Mouse (Mus musculus): Measurements from ENCODE around the gene Mrgprh.
A peak's percentile ranks its signal among the peaks of the same experiment; 100 is the strongest.

Mrgprh gene

DNA sequence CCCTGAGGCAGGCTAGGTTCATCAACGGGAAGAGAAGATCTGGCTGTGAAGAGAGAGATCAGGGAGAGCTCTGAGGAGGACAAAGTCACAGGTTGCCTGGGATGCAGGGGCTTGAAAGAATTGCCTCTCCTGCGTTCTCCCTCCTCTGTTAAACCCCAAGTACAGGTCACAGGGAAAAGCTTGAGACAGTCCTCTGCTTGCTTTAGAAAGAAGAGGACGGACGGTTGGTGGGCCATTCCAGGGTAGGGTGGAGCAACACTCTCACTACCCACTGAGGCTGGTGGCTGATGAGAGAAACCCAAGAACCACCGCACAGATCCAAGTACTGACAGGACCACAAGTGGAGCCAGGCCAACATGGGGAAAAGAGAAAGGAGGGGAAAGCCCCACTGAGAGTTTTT lies at the start of gene Mrgprh:
TSS of gene Mrgprh (plus strand) at position 301 of the 400 bp plus-strand sequence.
- DNase-seq (ENCODE audit: low spot score), result no peak

DNA sequence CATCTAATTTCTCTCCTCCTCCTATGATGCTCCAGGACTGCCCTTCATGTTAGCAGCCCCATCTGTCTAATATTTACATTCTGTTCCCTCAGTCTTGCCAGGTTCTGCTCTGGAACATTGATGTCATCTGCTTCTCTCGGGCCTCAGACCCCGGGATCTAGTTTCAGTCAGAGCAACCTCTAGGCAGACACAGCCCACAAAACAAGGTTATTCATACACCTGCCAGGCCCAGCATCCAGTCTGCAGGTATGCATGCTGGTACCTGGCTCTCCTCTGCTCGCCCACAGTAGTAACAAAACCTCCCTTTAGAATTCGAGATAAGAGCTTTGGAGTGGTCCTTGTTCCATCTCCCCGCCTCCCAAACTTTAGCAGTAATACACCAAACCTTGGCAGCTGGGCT lies 45.5 kb upstream of the Mrgprh start:
- DNase-seq (ENCODE audit: low spot score), result peak; percentile 13

DNA sequence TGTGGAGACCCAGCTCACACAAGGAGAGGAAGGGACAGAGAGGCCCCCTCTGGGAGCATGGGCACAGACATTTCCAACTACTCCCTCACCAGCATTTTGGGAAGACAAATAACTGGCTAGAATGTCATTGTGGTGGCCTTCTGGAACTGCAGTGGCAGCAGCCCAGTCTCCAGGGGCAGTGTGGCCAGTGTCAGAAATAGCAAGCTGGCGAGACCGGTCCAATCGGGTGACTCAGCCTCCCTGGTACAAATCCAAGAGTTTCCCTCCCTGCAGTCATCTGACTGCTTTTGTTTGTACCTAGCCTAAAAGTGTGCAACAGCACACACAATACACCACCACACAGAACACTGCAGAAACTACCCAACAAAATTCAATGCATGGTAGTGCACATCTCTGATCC lies 43.6 kb upstream of the Mrgprh start:
- peak; percentile 38 for DNase-seq (ENCODE audit: low spot score)

DNA sequence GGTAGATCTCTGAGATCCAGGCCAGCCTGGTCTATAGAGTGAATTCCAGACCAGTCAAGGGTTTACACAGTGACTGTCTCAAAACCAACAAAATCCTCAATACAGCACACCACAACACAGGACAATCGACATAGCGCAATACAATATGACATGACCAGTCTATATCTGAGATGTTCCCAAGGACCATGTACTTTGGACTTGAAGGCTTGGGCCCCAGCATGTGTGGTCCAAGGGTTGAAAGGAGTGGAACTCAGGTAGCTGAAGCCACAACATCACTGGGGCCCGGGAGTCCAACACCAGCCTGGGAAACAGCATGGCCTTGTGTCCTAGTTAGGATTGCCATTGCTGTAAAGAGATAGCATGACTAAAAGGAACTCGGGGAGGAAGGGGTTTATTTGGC lies 43.2 kb upstream of the Mrgprh start:
- DNase-seq (ENCODE audit: low spot score), result no peak

DNA sequence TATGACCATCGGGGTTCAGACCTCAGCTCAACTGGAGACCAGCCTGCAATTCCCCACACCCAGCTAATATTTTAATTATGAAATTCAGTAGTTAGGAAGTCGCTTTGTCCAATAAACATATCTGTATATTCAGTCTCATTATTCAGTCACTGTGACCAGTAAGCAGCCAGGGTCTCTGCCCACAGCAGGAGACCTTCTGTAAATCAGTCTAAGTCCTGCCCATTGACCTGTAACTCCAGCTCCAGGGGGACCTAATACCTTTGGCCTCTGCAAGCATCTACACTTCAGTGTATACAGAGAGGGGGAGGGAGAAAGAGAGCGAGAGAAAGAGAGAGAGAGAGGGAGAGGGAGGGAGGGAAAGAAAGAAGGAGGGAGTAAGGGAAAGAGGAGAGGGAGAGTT lies 41.5 kb upstream of the Mrgprh start:
- DNase-seq (ENCODE audit: low spot score), result no peak

DNA sequence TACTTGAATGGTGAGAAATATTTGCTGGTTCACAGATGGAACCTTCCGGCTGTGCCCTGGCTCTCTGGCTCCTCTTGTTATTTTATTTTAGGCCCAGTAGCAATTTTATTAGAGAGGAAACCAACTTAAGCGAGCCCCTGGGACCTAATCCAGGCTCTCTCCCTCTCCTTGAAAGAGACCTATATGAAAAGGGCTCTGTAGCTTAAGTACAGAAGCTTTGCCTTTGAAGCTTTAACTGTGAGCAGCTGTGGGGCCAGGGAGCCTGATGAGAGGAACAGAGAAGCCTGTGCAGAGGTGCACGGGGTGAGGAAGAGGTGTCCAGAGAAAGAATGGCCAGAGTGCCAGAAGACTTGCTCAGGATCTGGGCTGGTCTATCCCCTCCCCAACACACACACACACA lies 41.0 kb upstream of the Mrgprh start:
- DNase-seq (ENCODE audit: low spot score), result no peak

DNA sequence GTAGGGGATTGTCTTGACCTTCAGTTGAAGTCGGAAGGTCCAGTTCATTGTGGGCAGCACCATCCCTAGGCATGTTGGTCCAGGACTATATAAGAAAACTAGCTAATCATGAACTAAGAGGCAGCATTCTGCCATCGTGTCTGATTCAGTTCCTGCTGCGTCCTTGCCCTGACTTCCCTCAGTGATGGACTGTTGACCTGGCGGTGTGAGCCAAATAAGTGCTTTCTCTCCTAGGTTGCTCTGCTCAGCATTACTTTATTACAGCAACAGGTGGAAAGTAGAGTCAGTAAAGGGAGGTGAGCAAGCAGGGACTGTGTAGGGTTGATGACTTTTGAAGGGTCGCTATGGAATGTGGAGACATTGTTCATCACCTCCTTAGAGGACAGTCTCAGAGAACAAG lies 40.1 kb upstream of the Mrgprh start:
- no peak for DNase-seq (ENCODE audit: low spot score)

DNA sequence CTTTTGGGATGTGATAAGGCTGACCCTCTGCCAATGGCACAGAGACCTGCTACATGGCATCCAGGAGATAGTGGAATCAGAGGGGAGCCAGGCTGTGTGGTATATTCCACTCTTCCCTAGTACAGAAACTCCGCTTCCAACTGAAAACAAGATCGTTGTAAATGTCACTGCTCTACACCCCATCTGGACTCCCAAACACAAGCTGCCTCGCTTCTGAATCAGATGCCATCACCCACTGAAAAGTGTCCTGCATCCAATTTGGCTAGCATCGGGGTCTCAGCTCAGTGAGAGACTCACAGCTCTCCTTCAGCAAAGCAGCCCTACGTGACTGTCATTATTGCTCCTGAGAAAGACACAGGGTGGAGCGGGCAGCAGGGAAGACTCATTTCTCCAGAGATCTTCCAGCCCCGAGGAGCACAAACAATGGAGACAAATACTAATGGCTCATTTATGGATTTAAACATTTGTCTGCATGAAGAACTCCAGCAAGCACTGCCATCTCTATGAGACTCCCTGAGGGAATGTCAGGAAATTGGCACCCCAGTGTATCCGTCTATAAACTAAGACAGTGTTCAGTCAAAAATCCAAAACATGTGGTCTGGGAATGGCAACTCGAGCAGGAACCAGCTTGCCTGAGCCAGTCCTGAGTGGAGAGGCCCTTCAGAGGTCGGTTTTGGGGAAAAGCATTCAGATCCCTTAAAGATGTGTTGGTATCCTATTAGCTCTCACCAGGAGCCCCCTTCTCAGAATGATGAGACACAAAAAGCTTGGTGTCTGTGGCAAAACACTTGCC lies 36.2 kb upstream of the Mrgprh start:
- no peak for DNase-seq (ENCODE audit: low spot score)

DNA sequence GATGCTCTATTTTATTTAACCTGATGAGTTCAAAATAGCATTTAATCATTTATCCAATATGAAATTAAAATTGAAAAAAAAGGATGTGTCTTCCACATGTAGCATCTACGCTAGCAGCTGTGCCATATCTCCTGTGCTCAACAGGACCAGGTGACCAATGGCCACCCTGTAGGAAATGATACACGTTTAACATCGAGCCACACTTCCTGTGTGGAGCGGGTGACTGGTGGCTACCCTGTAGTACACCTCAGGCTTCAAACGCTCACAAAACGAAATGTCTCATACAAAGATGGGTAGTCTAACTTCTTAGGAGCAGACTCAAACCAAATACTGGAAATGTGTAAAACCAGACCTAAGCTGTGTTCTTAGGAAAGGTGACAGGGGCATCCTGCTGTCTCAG lies 32.0 kb upstream of the Mrgprh start:
- no peak for DNase-seq (ENCODE audit: low spot score)

DNA sequence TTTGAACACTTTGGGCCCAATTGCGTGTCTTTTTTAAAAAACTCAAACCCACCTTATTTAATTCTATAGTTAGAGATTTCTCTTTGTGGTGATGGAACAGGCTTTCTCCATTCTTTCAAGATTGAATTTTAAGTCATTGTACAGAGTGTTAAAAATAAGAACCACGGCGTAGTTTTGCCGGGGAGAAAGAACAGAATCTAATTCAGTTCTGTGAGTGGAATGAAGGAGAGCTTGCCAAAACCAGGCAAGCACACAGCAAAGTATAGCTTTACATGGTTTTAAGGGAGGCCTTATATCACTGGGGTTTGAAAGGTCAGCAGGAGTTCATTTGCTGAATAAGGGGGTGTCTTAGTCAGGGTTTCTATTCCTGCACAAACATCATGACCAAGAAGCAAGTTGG lies 31.3 kb upstream of the Mrgprh start:
- no peak for DNase-seq (ENCODE audit: low spot score)

DNA sequence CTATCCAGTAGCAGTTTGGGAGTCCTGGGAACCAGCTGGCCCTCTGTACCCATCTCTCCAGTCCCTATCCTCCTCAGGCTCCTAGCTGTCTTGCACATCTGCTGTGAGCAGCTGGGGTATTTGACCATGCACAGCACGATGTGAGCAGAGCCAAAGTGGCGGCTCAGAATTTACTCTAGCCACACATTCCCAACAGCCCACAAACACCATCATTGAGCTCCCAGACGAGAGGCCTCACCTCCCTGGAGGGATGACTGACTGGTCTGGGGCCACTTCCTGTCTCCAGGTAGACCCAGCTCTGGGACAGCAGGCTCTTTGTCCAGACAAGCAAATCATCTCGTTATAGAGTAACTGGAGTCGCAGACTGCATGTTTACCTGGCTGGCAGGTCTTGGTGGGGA lies 30.0 kb upstream of the Mrgprh start:
- no peak for DNase-seq (ENCODE audit: low spot score)

DNA sequence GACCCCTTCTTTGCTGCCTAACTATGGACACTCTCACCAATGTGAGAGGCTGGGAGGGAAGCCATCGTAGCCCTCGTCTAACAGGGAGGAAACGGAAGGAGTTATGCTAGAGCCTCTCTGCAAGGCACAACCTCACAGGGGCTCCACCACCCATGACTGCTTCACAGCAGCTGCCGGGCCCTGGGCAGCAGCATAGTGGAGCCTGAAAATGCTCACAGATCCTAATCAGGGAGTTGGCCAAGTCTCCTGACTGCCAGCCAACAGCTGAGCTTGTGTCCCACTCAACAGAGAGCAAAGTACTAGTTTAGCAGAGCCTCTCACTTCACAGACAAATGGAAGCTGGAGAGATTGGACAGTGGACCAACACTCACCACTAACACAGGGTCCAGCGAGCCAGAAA lies 29.4 kb upstream of the Mrgprh start:
- no peak for DNase-seq (ENCODE audit: low spot score)

DNA sequence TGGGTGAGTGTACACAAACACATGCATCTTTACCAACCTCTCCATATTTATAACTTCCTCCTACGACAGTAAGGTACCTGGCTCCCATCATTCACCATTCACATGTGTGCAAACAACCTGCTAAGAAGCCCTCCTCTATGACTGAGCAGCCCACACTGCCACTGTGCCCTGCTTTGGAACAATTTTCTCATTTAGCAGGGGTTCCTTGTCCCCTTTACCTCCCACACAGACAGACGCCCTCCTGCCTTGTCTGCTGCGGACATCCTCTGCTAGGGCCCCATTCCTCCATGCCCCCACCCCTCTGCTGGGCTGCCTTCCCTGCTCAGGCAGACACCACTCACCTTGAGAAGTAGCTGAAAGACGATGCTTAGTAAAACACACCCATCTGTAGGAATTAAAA lies 28.1 kb upstream of the Mrgprh start:
- DNase-seq (ENCODE audit: low spot score), result no peak

DNA sequence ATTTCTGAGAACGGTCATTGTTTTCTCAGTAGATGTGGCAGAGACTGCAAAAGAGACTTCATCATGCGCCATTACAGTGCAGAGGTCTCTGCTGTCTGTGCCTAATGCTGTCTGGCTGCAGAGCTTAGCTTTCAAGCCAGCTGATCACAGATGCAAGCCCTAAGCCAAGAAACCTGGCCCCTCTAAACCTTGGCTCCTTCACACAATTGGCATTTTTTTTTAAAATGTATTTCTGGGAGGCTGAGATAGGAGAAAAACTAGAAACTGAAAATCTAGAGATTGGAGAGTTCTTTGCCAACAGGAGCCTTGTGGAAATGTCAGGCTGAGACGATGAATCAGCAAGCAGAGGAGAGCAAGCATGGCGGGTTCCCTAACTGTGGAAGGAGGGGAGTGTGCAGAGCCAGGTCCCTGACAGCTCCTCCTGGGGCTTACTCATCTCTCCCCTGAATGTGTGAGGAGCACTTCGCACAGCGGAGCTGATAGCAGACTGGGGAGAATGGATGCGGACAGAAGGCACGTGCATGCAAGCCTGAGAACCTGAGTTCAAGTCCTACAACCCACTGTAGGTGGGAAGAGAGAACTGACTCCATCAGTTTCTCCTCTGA lies 26.0 kb upstream of the Mrgprh start:
- no peak for DNase-seq (ENCODE audit: low spot score)

DNA sequence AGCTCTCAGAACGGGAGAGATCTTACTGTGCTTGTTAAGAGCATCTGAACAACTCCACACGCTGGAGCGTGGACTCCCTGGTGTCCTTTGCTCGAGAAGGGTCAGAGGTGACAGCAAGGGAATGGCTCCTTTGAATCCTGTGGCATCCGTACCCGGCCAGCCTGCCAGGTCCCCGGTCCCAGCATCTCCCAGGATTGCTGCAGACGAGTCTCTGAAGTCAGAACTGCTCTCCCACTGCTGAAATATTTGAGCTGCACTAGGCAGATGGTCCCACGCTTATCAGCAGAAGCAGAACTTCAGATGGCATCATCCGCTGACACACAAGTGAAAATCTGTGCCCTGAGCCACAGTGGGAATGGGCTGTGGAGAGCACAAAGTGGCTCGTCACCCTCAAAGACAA lies 24.1 kb upstream of the Mrgprh start:
- DNase-seq (ENCODE audit: low spot score), result no peak

DNA sequence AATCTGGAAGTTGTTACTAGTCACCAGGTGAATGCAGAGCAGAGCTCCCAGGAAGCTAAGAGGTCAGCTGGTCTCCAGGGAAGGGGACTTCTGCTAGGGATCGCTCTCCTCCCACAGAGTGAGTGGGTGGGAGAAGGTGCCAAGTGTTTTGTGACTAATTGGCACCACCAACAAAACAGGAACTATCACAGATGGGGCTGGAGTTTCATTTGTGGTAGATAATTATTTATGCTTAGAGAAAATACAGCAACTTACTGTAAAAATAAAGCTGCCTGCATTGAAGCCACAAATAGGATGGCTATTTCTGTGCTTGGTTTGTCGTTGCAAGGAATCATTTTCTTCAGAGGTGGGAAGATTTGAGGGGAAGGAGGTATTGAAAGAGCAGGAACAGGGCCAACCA lies 22.0 kb upstream of the Mrgprh start:
- no peak for DNase-seq (ENCODE audit: low spot score)

DNA sequence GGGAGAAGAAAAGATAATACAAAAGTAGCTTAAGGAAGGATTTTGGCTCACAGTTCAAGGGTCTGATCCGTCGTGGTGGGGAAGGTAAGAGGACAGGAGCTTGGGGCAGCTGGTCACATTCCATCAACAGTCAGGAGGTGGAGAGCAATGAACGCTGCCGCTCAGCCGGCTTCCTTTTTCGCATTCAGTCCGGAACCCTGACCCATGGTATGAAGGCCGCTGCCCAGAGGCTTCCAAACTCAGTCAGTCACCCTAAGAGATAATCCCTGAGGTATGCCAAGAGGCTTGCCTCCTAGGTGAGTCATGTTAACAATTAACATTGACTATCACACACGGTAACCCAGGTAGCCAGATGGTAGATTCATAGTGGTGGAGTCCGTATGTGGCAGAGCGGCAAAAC lies 21.4 kb upstream of the Mrgprh start:
- DNase-seq (ENCODE audit: low spot score), result no peak

DNA sequence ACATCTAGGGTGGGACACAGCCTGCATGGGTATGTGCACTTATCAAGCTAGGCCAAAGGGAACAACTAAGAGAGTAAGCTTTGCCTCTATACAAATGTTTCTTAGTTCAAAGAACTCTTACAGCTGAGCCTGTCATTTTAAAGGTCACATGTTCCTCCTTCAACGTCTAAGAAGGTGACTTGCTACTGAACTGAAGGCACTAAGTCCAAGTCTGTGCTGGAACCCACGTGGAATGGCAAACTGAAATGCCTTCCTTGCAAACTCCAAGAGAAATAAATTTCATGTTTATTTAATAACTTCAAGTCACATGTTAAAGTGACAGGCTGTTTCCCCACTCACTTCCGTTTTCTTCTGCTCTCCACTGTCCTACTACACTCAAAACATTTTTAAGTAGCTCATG lies 18.4 kb upstream of the Mrgprh start:
- no peak for DNase-seq (ENCODE audit: low spot score)

DNA sequence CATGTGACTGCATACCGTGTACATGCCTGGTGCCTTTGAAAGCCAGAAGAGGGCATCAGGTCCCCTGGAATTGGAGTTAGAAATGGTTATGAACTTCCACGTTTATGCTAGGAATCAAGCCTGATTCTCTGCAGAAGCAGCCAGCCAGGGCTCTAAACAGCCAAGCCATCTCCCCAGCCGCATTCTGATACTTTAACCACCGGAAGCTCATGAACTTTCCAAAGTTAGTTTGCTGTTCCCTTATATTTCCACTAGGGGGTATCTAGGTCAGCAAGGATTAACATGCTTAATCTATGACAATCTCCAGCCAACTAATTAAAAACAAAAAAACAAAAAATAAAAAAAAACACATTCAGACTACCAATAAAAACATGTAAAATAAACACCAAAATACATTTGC lies 17.8 kb upstream of the Mrgprh start:
- peak; percentile 43 for DNase-seq (ENCODE audit: low spot score)

DNA sequence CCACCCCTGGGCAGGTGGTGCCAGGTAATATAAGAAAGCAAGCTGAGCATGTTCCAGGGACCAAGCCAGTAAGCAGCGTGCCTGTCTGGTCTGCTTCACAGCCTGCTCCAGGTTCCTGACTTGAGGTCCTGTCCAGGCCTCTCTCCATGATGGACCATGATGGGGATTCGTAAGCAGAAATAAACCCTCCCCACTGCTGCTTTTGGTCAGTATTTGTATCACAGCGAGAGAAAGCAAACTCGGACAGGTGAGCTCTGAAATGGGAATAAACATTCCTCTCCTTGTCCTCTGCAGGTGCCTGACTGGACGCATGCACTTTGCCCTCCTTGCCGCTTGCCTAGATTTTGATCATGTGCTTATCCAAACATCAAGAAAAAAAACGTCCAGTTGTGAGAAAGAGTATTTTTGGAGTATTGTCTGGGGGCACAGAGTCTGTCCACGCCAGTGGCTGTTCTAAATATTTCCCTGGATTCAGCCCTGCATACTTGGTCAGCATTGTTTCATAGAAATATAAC lies 16.8 kb upstream of the Mrgprh start:
- DNase-seq (ENCODE audit: low spot score), result no peak

DNA sequence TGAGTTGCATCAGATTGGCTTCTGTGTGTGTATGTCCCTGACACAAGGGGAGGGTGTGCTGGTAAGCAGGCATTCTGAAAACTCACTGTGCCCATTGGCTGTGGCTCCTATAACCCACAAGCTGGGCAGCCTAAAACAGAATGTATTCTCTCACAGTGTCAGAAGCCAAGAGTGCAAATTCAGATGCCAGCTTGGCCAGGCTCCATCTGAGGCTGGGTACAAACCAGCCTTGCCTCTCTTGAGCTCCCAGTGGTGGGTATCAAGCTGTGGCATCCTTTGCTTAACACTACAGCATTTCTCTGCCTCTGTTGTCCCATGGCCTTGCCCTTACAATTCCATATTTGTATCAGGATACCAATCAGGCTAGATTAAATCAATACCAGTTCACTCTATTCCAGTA lies 11.7 kb upstream of the Mrgprh start:
- DNase-seq (ENCODE audit: low spot score), result no peak

DNA sequence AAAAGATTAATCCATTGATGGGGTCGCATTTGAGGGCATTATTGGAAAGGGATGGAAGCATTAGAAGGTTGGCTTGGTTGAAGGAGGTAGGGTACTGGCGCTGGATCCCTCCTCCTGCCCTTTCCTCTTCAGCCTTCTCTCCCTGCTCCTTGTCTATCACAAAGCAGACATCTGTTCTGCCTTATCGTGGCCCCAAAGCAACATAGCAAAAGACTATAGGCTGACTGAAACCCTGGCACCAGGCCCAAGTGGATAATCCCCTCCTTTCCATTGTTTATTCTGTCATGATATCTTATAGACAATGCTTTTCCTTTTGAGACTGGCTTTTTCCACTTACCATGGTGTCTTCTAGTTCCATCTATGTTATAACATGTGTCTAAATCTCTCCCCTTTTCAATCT lies 10.4 kb upstream of the Mrgprh start:
- no peak for DNase-seq (ENCODE audit: low spot score)

DNA sequence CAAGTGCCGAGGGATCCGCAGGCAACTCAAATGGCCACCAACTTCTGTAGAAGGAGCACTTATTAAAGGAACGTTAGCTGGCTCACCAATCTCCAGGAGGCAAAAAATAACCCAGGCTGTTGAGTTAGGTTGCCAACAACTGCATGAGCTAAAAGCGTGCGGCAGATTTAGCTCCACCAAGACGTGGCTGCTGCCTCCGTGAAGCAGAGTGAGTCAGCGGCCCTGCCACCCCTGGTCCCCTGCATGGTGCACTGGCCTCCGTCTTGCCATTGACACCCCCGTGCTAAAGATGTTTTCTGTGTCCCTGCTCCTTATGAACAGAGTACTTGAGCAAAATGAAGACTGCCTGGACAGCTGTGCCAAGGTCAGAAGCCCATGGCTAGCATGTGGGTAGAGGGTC lies 9.0 kb upstream of the Mrgprh start:
- DNase-seq (ENCODE audit: low spot score), result no peak

DNA sequence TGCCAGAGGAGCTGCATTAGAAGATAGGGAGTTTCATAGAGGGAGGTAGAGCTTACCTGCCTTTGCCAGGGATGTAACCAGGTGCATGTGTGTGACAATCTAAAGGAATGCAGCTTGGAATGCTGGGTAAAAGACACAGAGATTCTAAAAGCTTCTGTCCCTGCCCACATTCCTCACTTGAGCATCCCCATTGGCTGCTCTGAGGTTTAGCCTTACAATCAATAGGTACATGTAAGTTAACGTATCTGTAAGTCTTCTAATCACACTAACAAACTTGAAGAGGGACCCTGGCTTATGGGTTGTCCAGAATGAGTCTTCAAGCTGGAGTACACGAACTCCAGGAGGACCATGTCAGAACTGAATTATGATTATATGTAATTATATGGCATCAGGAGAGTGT lies 7.8 kb upstream of the Mrgprh start, which contains the start of gene Mas1:
TSS of gene Mas1 (minus strand) at position 101 of the 400 bp plus-strand sequence.
- DNase-seq (ENCODE audit: low spot score), result no peak

Data from lung, postnatal 25 days (tissue).